Mouse (Mus musculus): Measurements from ENCODE around the gene Mllt10. TPM values are rescaled to one million over a fixed set of nuclear protein-coding genes. Genes with fewer than 3 reads are reported as not detected.

The Mllt10 gene
- total RNA-seq, 2 experiments from 2014 or later: 48.8 to 58.2 TPM

DNA sequence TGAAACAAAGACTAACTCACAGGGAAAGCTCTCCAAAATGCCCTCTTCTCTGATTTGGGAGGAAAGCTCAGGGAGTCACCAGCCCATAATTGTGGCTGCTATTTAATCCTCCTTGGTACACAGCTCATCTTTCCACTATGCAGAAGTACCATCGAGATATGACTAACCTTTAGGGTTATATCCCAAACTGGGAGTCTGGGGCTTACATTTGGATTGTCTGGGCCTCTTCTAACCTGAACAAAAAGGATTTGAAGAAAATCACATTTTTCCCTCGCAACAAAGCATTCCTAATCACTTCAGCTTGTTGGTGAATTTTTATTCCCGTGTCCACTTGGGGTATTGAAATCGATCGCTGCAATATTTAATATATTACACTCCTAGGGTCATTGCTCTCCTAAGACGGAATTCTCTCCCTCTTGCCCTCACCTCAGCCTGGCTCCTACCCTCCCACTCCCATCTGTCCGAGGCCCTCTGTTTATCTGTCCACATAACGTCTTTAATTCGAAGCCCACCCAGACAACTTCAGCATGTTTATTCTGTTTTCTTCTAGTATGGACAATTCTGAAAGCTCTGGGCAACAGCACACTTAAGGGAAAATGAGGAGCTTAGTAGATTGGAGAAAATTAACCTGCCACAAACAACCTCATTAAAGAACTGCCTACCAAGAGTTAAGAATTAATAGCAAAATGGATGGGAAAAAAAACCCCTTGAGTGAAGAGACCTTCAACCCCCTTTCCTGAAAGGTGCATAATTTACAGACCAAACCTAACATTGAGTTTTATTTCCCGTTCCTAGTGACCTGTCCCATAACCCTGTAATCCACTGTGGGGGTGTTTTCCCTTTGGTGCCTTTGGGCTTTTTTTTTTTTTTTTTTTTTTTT, 20.4 kb upstream of the Mllt10 start:
- DNase-seq (ENCODE audit: low spot score in 2 of 2): no peak

DNA sequence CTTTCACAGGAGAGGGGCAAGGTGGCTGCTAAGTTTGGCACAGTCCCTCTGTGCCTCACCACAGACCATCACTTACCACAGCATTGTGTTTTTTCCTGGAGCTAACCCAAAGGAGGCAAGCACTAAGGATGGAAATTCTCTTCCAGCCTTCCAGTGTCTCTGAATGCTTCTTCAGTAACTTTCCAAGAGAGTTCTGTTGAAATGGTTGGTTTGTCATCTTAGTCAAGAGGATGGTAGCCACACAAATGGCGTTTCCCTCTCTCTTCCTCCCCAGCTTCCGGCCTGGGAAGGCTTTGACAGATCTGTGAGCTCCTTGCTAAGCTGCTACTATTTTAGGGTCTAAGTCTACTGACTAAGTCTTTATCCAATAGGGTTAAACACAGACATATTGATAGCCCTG, 17.5 kb upstream of the Mllt10 start, which contains the start of gene A930004D18Rik:
A930004D18Rik (minus strand) TSS at position 247 of the 400 bp plus-strand sequence.
- DNase-seq (ENCODE audit: low spot score in 2 of 2): no peak

DNA sequence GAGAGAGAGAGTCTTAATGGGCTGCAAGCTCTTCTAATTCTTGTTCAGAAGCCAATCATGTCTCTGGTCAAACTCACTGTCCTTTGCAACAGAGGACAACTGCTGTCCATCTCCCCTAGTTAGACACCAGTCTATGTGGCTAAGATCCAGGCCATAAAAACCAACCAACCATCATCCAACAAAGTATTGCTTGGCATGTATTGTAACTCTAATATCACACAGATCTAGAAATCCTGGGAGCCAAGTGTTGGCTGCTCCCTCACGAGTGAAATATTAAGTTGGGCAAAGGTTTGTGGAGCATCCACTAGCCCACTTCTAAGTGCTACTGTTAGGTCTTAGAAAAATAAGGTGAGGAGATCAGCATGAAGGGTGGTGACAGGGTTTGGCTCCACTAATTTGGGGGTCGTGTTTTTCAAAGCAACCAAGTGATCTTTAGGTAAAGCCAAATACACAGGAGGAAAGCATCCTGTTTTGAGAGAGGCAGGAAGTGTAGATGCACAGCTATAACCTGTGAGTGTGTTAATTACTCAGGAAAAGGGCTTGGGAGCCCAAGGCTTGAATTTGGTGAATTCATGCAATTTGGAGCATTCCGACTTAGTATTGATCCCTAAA, 16.8 kb upstream of the Mllt10 start:
- DNase-seq (ENCODE audit: low spot score in 2 of 2): no peak

GRCm38 (mm10) chr2:18038895-18039371, 16.1 kb upstream of the Mllt10 start:
- peak in 1 of 2 experiments; percentile 35 for DNase-seq (ENCODE audit: low spot score in 2 of 2)

DNA sequence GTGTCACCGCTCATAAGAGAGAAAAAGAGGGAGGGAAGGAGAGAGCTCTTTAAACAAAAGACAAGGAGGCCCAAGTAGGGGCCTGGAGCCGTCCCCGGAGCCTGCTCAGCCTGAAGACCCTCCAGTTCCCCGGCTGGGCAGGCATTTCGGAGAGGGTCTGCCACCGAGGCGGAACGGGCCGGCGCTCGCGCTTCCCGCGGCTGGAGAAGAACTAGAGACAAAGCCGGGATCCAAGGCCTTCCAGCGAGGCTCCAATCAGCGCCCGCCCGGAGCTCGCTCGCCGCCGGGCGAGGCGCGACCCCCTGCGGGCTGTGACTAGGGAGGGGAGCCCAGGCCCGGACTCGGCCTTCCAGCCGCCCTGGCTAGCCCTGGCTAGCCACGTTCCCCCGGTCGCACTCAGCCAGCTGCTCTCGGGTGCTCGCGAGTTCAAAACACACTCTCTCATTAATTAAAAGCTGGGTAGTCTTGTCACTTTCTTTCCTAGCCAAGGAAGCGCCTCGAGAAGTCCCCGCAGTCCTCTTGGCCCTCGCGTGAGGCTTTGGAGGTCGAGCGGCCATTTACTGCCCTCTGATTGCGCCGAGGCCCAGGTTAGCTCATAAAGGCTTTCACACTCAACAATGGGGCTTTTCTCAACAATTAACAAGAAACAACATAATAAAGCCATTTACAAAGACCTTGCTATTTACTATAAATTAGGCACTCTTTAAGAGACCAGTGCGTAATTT, 15.3 kb upstream of the Mllt10 start:
- DNase-seq (ENCODE audit: low spot score in 2 of 2): peak; percentile 58 to 72

- peak; percentile 41 to 46 for DNase-seq (ENCODE audit: low spot score in 2 of 2)
Measured at GRCm38 (mm10) chr2:18040347-18041160, 14.5 kb upstream of the Mllt10 start.

GRCm38 (mm10) chr2:18041199-18041885, 13.7 kb upstream of the Mllt10 start:
- DNase-seq (ENCODE audit: low spot score in 2 of 2): peak; percentile 64 to 72

GRCm38 (mm10) chr2:18045143-18045780, 9.8 kb upstream of the Mllt10 start:
- no peak for DNase-seq (ENCODE audit: low spot score in 2 of 2)

GRCm38 (mm10) chr2:18045781-18046181, 9.3 kb upstream of the Mllt10 start:
- DNase-seq (ENCODE audit: low spot score in 2 of 2): peak in 1 of 2 experiments; percentile 21

DNA sequence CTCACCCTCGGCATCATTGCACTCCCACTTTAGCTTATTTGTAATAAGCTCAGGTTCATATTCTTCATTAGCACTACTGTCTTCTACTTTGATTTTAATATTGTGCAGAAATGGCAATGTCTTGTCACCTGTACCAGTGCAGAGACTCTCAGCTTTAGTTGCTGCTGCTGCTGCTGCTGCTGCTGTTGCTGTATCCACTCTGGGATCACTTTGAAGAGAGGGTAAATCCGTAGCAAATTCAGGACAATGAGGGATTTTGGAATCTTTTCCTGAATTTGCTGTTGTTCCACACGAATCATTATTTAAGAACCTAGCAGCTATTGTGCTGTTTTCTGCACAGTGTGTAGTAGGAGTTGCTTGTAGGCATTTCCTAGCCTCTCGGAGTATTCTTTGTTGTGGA, 8.9 kb upstream of the Mllt10 start:
- DNase-seq (ENCODE audit: low spot score in 2 of 2): no peak

- peak; percentile 66 to 77 for DNase-seq (ENCODE audit: low spot score in 2 of 2)
Measured at GRCm38 (mm10) chr2:18046758-18047645, 8.0 kb upstream of the Mllt10 start.

GRCm38 (mm10) chr2:18047646-18048452, 7.2 kb upstream of the Mllt10 start:
- DNase-seq (ENCODE audit: low spot score in 2 of 2): peak; percentile 73 to 80

GRCm38 (mm10) chr2:18048453-18049075, 6.5 kb upstream of the Mllt10 start, which contains the start of gene Skida1:
Skida1 (minus strand) TSS chr2:18049051.
- DNase-seq (ENCODE audit: low spot score in 2 of 2): peak; percentile 27 to 46

- peak in 1 of 2 experiments; percentile 42 for DNase-seq (ENCODE audit: low spot score in 2 of 2)
Measured at GRCm38 (mm10) chr2:18049279-18049821, 5.7 kb upstream of the Mllt10 start.

GRCm38 (mm10) chr2:18050018-18050417, 5.0 kb upstream of the Mllt10 start:
- no peak for DNase-seq (ENCODE audit: low spot score in 2 of 2)

GRCm38 (mm10) chr2:18050541-18050985, 4.5 kb upstream of the Mllt10 start:
- peak in 1 of 2 experiments; percentile 37 for DNase-seq (ENCODE audit: low spot score in 2 of 2)
